Mouse (Mus musculus): ENCODE measurements around the gene Aldob. TPM values are rescaled to one million over a fixed set of nuclear protein-coding genes. Genes with fewer than 3 reads are reported as not detected.

Aldob gene
- not detected in 2 replicates for polyA plus RNA-seq (2012; ENCODE audit: insufficient read depth, low replicate concordance)

- TF ChIP-seq FLI1 (IDR thresholded peaks at IDR 0.05; ENCODE audit: low read length) (no peak), GATA1 (IDR thresholded peaks at IDR 0.05; ENCODE audit: borderline replicate concordance, low read length) (no peak)
- Histone ChIP-seq H3K36me3 (replicated peaks; ENCODE audit: low read length) (no peaks in the 10 kb centered on the region), H3K27me3 (replicated peaks) (peaks cover 4% of the 10 kb centered on the region), H3K4me1 (no peaks in the 10 kb centered on the region), H3K4me3 (replicated peaks) (no peak within 1 kb of the TSS), H3K9me3 (no peaks in the 10 kb centered on the region)
These were observed at the start of gene Aldob for GRCm38 (mm10) chr4:49549383-49549782. TSS of gene Aldob (minus strand) at chr4:49549546.

- no peaks in the 10 kb centered on the region for H3K36me3 ChIP-seq (replicated peaks; ENCODE audit: low read length)
- H3K9me3 ChIP-seq, result no peaks in the 10 kb centered on the region
- H3K4me1 ChIP-seq, result peaks cover 29% of the 10 kb centered on the region
- peaks cover 5% of the 10 kb centered on the region for H3K27me3 ChIP-seq (replicated peaks)
- peak within 1 kb of the TSS; percentile 98 for H3K4me3 ChIP-seq (replicated peaks)
- TF ChIP-seq FLI1 (IDR thresholded peaks at IDR 0.05; ENCODE audit: low read length), result no peak
- TF ChIP-seq GATA1 (IDR thresholded peaks at IDR 0.05; ENCODE audit: borderline replicate concordance, low read length), result no peak
These were observed 48.1 kb upstream of the Aldob start, which contains the start of gene Tmem246 for GRCm38 (mm10) chr4:49597183-49598100. TSS of gene Tmem246 (minus strand) at chr4:49597876.

DNA sequence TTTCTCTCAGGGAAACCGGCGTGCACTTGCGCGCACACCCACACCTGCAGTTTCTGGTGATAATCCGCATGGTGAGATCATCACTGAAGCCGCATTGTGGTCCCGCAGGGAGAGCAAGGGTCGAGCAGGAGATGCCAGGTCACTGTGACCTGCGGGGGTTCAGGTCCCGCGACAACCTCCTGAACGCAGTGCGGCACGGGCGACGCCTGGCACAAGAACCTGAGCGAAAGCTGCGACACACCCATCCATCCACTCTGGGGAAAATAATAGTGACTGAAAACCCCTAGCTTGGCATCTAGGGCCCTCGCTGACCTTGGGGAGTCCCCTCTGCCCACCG, 47.5 kb upstream of the Aldob start:
- Histone ChIP-seq H3K36me3 (replicated peaks; ENCODE audit: low read length) (no peaks in the 10 kb centered on the region), H3K4me1 (peaks cover 32% of the 10 kb centered on the region), H3K27me3 (replicated peaks) (peaks cover 3% of the 10 kb centered on the region), H3K4me3 (replicated peaks) (peak overlapping the region; percentile 98), H3K9me3 (no peaks in the 10 kb centered on the region)
- TF ChIP-seq GATA1 (IDR thresholded peaks at IDR 0.05; ENCODE audit: borderline replicate concordance, low read length) (no peak), FLI1 (IDR thresholded peaks at IDR 0.05; ENCODE audit: low read length) (no peak)

DNA sequence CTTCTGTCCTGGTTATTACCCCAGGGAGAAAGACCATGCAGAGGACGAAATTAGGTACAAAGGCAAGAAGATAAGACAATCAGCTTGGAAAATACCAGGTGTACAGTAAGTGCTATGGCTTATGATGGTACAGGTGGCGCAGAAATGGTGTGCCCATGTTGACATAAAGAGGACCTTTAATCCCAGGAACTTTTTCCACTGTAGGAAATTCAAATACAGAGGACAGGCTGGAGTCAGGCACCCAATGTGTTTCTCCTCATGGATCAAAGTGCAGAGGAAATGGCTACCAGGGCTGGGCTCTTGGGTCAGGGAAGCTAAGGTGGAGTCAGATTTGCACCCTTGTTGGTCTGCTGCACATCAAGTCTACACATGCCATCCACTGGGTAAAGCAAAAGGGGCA, 40.8 kb upstream of the Aldob start:
- H3K4me1 ChIP-seq, result peaks cover 51% of the 10 kb centered on the region
- H3K27me3 ChIP-seq (replicated peaks), result no peaks in the 10 kb centered on the region
- H3K36me3 ChIP-seq (replicated peaks; ENCODE audit: low read length), result peaks cover 30% of the 10 kb centered on the region
- H3K9me3 ChIP-seq, result no peaks in the 10 kb centered on the region
- no peak overlapping the region for H3K4me3 ChIP-seq (replicated peaks)
- TF ChIP-seq GATA1 (IDR thresholded peaks at IDR 0.05; ENCODE audit: borderline replicate concordance, low read length), result no peak
- TF ChIP-seq FLI1 (IDR thresholded peaks at IDR 0.05; ENCODE audit: low read length), result no peak

DNA sequence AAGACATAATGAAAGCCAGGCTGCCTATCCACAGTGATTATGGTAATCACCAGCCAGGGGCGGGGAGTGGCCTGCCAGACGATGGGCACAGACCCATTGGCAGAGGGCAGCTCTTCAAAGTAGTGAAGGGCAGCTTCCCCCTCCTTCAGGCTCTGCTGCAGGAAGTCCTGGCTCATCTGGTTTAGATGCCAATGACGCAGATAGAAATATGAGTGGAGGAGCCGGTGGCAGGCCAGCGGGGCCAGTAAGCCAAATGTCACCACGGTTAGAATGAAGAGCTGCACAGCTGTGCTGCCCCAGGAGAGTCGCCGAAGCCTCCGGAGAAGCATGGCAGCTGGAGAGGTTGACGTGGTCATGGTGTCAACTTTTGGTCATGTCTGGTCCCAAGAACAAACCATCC, 37.5 kb upstream of the Aldob start:
- H3K36me3 ChIP-seq (replicated peaks; ENCODE audit: low read length), result peaks cover 42% of the 10 kb centered on the region
- TF ChIP-seq FLI1 (IDR thresholded peaks at IDR 0.05; ENCODE audit: low read length) (no peak), GATA1 (IDR thresholded peaks at IDR 0.05; ENCODE audit: borderline replicate concordance, low read length) (no peak)
- no peak overlapping the region for H3K4me3 ChIP-seq (replicated peaks)
- peaks cover 71% of the 10 kb centered on the region for H3K4me1 ChIP-seq
- H3K9me3 ChIP-seq, result no peaks in the 10 kb centered on the region
- H3K27me3 ChIP-seq (replicated peaks), result no peaks in the 10 kb centered on the region

DNA sequence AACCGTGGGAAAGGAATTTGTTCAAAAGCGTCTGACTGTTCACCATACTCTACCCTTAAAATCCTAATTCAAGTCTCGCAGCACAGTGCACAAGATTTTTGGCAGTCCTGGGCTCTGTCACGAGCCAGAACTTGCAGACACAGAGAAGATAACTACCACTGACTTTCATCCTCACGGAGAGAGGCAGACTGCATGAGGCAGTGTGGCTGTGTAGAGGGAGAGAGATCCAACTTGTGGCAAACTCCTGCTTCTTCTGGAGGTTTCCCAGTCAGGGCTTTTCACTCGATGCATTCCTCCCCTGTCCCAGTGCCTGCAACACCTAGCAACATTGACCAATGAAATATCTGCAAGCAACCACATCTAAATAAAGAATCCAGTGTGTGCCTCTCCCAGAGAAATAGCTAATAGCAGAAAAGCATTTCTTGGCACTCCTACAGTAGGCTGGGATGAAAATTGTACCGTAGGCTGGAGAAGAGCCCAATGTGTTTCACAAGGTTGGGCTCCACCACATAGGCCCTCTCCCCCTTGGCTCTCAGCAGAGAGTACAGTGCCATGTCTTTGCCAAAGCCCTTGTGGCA, 36.3 kb upstream of the Aldob start:
- Histone ChIP-seq H3K4me1 (peaks cover 79% of the 10 kb centered on the region), H3K27me3 (replicated peaks) (no peaks in the 10 kb centered on the region), H3K4me3 (replicated peaks) (no peak overlapping the region), H3K36me3 (replicated peaks; ENCODE audit: low read length) (peaks cover 42% of the 10 kb centered on the region), H3K9me3 (no peaks in the 10 kb centered on the region)
- no peak for TF ChIP-seq GATA1 (IDR thresholded peaks at IDR 0.05; ENCODE audit: borderline replicate concordance, low read length)
- no peak for TF ChIP-seq FLI1 (IDR thresholded peaks at IDR 0.05; ENCODE audit: low read length)

DNA sequence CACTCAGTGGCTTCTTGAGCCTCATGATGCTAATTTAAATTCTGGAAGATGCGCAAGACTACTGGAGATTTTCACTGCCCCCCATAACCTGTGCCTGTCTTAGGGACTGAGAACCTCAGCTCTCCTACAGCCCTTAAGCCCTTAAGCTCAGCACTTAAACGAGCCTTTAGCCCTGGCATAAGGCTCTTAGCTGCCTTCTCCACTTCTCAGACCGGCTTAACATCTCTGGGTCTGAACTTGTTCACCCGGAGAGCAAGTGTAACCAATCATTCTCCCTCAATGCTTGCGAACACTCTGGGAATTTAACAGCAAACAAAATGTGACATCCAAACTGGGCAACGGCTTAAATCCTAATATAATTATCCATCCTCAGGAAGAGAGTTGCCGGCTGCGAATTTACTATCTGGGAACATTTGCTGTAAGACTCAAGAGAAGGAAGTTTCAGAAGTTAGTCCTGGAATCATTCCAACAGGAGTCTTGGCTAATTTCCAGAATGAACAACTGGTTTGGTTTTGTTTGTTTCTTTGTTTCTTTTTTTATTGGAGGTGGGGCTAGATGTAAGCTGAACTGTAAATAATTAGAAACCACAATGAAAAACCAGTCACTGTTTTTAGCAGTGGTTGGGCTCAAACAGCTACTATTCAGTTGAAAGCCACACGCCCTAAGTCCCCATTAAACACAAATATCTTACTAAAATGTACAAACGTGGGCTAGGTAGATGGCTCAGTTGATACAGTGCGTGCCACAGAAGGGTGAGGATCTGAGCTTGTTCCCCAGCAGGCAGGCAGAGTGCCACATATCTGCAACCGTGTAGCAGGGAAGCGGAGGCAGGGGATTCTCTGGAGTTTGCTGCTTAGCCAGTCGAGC, 34.9 kb upstream of the Aldob start:
- H3K4me1 ChIP-seq, result peaks cover 81% of the 10 kb centered on the region

GRCm38 (mm10) chr4:49581256-49581655, 31.9 kb upstream of the Aldob start:
- Histone ChIP-seq H3K4me1 (peaks cover 62% of the 10 kb centered on the region), H3K4me3 (replicated peaks) (peak overlapping the region; percentile 60), H3K36me3 (replicated peaks; ENCODE audit: low read length) (peaks cover 22% of the 10 kb centered on the region), H3K9me3 (no peaks in the 10 kb centered on the region), H3K27me3 (replicated peaks) (no peaks in the 10 kb centered on the region)
- TF ChIP-seq FLI1 (IDR thresholded peaks at IDR 0.05; ENCODE audit: low read length), result no peak
- TF ChIP-seq GATA1 (IDR thresholded peaks at IDR 0.05; ENCODE audit: borderline replicate concordance, low read length), result peak; percentile 29; the same call in 1 of the 3 replicates

More for the DNA sequence above, 34.9 kb upstream of the Aldob start:
- H3K27me3 ChIP-seq (replicated peaks), result no peaks in the 10 kb centered on the region
- TF ChIP-seq FLI1 (IDR thresholded peaks at IDR 0.05; ENCODE audit: low read length) (no peak), GATA1 (IDR thresholded peaks at IDR 0.05; ENCODE audit: borderline replicate concordance, low read length) (no peak)
- no peak overlapping the region for H3K4me3 ChIP-seq (replicated peaks)
- peaks cover 42% of the 10 kb centered on the region for H3K36me3 ChIP-seq (replicated peaks; ENCODE audit: low read length)
- no peaks in the 10 kb centered on the region for H3K9me3 ChIP-seq

DNA sequence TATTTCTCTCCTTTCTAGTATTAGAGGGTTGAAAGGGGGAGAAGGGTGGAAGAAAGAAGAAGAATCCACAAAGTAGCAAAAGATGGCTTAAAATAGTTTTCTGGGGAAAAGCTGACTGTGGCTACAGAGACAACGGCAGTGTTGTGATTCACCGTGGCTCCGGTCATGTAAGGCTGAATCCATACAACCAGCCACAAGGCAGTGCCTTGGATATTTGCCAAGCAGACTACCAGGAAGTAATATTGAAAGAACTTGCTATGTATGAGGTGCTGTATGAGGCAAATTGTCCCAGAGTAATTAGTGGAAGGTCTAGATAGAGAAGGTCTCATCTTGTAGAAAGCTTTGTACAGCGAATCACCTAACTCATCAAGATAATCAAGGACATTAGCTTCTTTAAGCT, 22.8 kb upstream of the Aldob start:
- Histone ChIP-seq H3K27me3 (replicated peaks) (no peaks in the 10 kb centered on the region), H3K4me1 (peaks cover 24% of the 10 kb centered on the region), H3K4me3 (replicated peaks) (no peak overlapping the region), H3K36me3 (replicated peaks; ENCODE audit: low read length) (no peaks in the 10 kb centered on the region), H3K9me3 (no peaks in the 10 kb centered on the region)
- TF ChIP-seq FLI1 (IDR thresholded peaks at IDR 0.05; ENCODE audit: low read length) (no peak), GATA1 (IDR thresholded peaks at IDR 0.05; ENCODE audit: borderline replicate concordance, low read length) (no peak)

Measured in megakaryocyte, embryonic 14.5 days (primary cell).